ENCODE assay signal across 17 mouse cellular contexts in the genomic region with DNA sequence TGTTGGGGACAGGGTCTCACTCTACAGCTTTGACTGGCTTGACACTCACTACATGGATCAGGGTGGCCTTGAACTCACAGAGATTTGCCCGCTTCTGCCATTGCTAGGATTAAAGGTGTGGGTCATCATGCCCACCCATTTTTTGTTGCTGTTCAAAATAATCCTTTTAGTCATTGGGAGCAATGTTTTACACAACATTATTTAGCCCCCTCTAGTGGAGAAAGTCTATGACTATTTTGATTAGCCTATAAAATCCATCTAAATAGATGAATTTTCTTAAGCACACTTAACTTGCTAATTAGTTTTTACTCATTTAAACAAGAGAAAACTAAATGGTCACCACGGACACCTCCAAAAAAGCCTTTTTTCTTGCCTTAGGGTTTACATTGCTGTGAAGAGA.
"Had no signal": no experiment of that assay in that cellular context is flagged by ENCODE, and none has a peak within 500 bp of the region (broad histone marks: within the 10 kb centered on the region; RNA-seq: fewer than 3 reads in every experiment).

No protein-coding gene starts in this region.

- ATAC-seq: intestine, embryonic 16.5 days; liver, postnatal 0 days; midbrain, embryonic 15.5 days had no signal

- H3K9me3 ChIP-seq: limb, embryonic 12.5 days; liver, embryonic 13.5 days; megakaryocyte, embryonic 14.5 days; midbrain, embryonic 15.5 days; neural tube, embryonic 13.5 days; stomach, embryonic 15.5 days had no signal

- H3K27ac ChIP-seq: limb, embryonic 12.5 days; liver, embryonic 13.5 days; macrophage; midbrain, embryonic 15.5 days; neural tube, embryonic 13.5 days; stomach, embryonic 15.5 days had no signal

- H3K4me3 ChIP-seq: limb, embryonic 12.5 days; liver, embryonic 13.5 days; megakaryocyte, embryonic 14.5 days; midbrain, embryonic 15.5 days; neural tube, embryonic 13.5 days; stomach, embryonic 15.5 days had no signal

- H3K4me2 ChIP-seq: limb, embryonic 12.5 days; liver, embryonic 13.5 days; midbrain, embryonic 11.5 days; midbrain, embryonic 15.5 days; neural tube, embryonic 13.5 days; stomach, embryonic 15.5 days had no signal

- H3K4me1 ChIP-seq: limb, embryonic 12.5 days; liver, embryonic 13.5 days; megakaryocyte, embryonic 14.5 days; midbrain, embryonic 15.5 days; neural tube, embryonic 13.5 days; stomach, embryonic 15.5 days had no signal

- H3K27me3 ChIP-seq: limb, embryonic 12.5 days; liver, embryonic 13.5 days; midbrain, embryonic 15.5 days; neural tube, embryonic 13.5 days; stomach, embryonic 15.5 days had no signal

- DNase-seq: kidney, adult 8-10 months; kidney, postnatal 10 days; kidney, postnatal 4 days; liver; liver, embryonic 13.5 days; liver, postnatal 0 days; lung, postnatal 10 days; retina, postnatal 1 day; thymus, postnatal 36 days had no signal

- H3K9ac ChIP-seq: limb, embryonic 12.5 days; liver, embryonic 13.5 days; liver, postnatal 0 days; midbrain, embryonic 15.5 days; neural tube, embryonic 13.5 days; stomach, embryonic 15.5 days had no signal

- H3K36me3 ChIP-seq: limb, embryonic 12.5 days; liver, embryonic 13.5 days; midbrain, embryonic 15.5 days; neural tube, embryonic 13.5 days; stomach, embryonic 15.5 days had no signal
